Mouse (Mus musculus) forebrain, embryonic 12.5 days (tissue): ENCODE measurements around the gene Rbfox3. TPM values are rescaled to one million over a fixed set of nuclear protein-coding genes. Genes with fewer than 3 reads are reported as not detected.

Experiments
- ATAC-seq: fragments of 200-750 bp; cut with Nextera tagmentation; 2 replicates; pipeline ENCODE4 v1.8.0; 2017; ENCODE audit warnings: moderate TSS enrichment; ENCODE audit not compliant: low FRiP score
- H3K27ac ChIP-seq: fragments of 300-500 bp; sonication (generic); 2 replicates; pipeline ENCODE4 v1.5.1; 2016; ENCODE audit warnings: mild to moderate bottlenecking
- H3K27me3 ChIP-seq: fragments of 300-500 bp; sonication (generic); 2 replicates; pipeline ENCODE4 v1.6.1; 2016; ENCODE audit warnings: mild to moderate bottlenecking
- H3K36me3 ChIP-seq: fragments of 300-500 bp; sonication (generic); replicated peaks from 2 replicates; pipeline ENCODE4 v1.6.1; 2016; ENCODE audit warnings: mild to moderate bottlenecking
- H3K4me1 ChIP-seq: fragments of 300-500 bp; sonication (generic); 2 replicates; pipeline ENCODE4 v1.6.1; 2016
- H3K4me2 ChIP-seq: fragments of 300-500 bp; sonication (generic); 2 replicates; pipeline ENCODE4 v1.6.1; 2016; ENCODE audit warnings: mild to moderate bottlenecking, moderate library complexity
- H3K4me3 ChIP-seq: fragments of 300-500 bp; sonication (generic); replicated peaks from 2 replicates; pipeline ENCODE4 v1.5.1; 2016; ENCODE audit warnings: mild to moderate bottlenecking
- H3K9ac ChIP-seq: fragments of 300-500 bp; sonication (generic); 2 replicates; pipeline ENCODE4 v1.6.1; 2016; ENCODE audit warnings: mild to moderate bottlenecking
- H3K9me3 ChIP-seq: fragments of 300-500 bp; sonication (generic); 2 replicates; pipeline ENCODE4 v1.6.1; 2016
- WGBS: fragments of 180-500 bp; shearing (Covaris S2); methylation state at CpG from one replicate; pipeline ENCODE4 v1.1.7; 2016; 5-methylcytosine and 5-hydroxymethylcytosine counted together
- polyA plus RNA-seq: library from polyadenylated mRNA; unstranded; fragments of >200 nt; fragmentation: Nextera tagmentation; extraction: Ambion mirVana; gene quantifications from 2 replicates; pipeline ENCODE4 v1.2.1, GENCODE M21; 2016

Gene Rbfox3
- polyA plus RNA-seq = 17.0 and 19.6 TPM in 2 replicates

DNA sequence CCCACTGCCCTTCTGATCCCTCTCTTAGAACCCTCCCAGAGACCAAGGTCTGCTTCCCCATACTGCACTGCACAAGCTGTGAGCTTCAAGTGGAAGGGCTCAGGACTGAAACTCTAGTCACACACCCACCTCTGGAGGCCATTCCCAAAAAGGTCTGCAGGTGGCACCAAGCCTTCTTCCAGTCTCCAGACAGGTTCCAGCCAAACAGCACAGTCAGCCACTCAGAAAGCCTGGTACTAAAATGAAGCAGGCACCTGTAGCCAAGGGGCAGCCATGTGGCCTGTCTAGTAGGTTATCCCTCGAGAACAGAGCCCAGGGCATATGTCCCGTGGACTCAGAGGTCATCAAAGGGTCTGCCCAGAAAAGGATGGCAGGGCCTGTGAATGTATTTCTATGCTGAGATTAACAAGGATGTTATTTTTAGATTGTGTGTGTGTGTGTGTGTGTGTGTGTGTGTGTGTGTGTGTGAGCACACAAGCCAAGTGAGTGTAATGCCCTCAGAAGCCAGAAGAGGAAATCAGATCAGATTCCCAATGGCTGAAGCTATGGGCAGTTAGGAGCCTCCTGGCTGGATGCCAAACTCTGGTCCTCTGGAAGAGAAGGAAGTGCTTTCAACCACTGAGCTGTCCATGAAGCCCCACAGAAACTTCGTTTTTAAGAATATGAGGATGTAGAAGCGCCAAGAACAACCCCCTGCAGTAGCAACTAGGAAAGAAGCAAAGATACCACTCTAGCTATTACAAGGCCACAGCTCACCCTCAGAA is at the start of gene Rbfox3:
TSS of gene Rbfox3 (minus strand) at position 291 of the 764 bp plus-strand sequence.
- Histone ChIP-seq H3K27me3 (peaks cover 63% of the 10 kb centered on the region), H3K9me3 (no peaks in the 10 kb centered on the region), H3K9ac (no peak within 1 kb of the TSS), H3K4me3 (no peak within 1 kb of the TSS), H3K4me1 (peaks cover 56% of the 10 kb centered on the region), H3K27ac (no peak within 1 kb of the TSS), H3K36me3 (no peaks in the 10 kb centered on the region), H3K4me2 (peak within 1 kb of the TSS; percentile 95; the same call in 1 of the 2 replicates)
- WGBS = 61% methylated on average over 4 of the region's 4 CpGs
- ATAC-seq = no peak

DNA sequence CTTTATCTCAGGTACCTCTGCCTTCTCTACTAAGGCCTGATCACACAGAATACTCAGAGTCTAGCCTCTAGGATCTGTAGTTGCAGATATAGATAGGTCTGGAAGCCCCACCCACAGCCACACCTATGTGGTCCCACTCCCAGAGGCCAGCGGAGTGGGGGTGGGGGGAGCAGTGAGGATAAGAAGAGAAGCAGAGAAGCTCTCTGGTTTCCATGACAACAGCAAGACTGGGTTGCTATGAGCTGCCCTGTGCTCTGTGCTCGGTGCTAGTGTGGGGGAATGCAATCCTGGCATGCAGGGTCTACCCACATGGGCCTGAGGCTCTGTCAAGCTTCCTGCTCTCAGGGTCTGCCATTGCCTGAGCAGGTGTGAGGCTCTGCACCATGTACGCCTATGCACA is 49.3 kb upstream of the Rbfox3 start:
- Histone ChIP-seq H3K9me3 (no peaks in the 10 kb centered on the region), H3K4me2 (no peak overlapping the region), H3K36me3 (no peaks in the 10 kb centered on the region), H3K4me1 (peaks cover 45% of the 10 kb centered on the region), H3K4me3 (no peak overlapping the region), H3K27me3 (no peaks in the 10 kb centered on the region; the same call in none of the 2 replicates), H3K9ac (no peak overlapping the region), H3K27ac (no peak overlapping the region)
- 0 out of 2 replicates have a peak, but pooled peaks have one; percentile 40 for ATAC-seq
- 42% methylated on average over 3 of the region's 3 CpGs for WGBS

DNA sequence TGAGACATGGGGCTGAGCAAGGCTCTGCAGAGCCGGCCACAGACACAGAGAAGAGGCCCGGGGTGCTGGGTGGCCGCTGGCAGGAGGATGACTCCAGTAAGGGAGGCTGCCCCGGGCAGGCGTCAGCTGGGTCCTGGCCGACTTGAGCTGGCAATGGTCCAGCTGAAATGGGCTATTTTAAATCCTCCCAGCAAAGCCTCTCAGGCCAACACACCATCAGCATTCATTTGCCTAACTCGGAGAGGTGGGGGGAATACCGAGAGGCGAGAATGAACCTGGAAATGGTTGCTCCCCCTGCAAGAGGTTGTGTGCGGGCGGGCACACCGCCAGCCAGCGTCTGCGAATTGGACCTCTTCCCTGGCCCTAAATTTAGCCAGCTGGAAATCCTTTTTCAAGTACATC is 45.7 kb upstream of the Rbfox3 start:
- H3K36me3 ChIP-seq = no peaks in the 10 kb centered on the region
- H3K27ac ChIP-seq = peak overlapping the region; percentile 63
- no peak overlapping the region for H3K9ac ChIP-seq
- 46% methylated on average over 14 of the region's 14 CpGs for WGBS
- peaks cover 53% of the 10 kb centered on the region for H3K4me1 ChIP-seq
- H3K4me2 ChIP-seq = 0 out of 2 replicates have a peak overlapping the region, but pooled peaks have one; percentile 4
- ATAC-seq = peak; percentile 39; the same call in 1 of the 2 replicates
- no peaks in the 10 kb centered on the region for H3K9me3 ChIP-seq
- H3K4me3 ChIP-seq = no peak overlapping the region
- no peaks in the 10 kb centered on the region; the same call in none of the 2 replicates for H3K27me3 ChIP-seq

DNA sequence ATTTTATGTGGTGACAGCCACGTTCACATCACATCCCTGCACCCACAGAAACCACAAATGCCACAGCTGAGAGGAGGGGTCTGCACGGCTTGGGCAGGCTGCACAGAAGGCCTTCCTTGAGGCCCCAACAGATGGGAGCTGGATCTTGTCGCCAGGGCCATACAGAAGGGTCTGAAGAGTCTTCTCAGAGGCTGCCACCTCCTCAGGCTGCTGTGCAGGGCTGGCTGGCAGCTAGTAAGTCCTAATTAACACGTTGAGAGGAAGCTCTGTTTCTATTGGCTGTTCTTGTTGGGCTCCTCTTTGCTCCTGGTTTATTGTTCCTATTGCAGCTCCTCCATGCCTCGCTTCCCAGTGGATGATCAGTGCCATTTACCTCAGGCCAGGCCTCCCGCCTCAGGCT is 43.6 kb upstream of the Rbfox3 start:
- Histone ChIP-seq H3K9me3 (no peaks in the 10 kb centered on the region), H3K36me3 (no peaks in the 10 kb centered on the region), H3K27ac (peak overlapping the region; percentile 87), H3K4me1 (peaks cover 44% of the 10 kb centered on the region), H3K4me2 (no peak overlapping the region), H3K27me3 (peaks cover 4% of the 10 kb centered on the region; the same call in 1 of the 2 replicates), H3K9ac (no peak overlapping the region), H3K4me3 (no peak overlapping the region)
- WGBS = 26% methylated on average over 6 of the region's 6 CpGs
- ATAC-seq = peak; percentile 62; the same call in 1 of the 2 replicates

DNA sequence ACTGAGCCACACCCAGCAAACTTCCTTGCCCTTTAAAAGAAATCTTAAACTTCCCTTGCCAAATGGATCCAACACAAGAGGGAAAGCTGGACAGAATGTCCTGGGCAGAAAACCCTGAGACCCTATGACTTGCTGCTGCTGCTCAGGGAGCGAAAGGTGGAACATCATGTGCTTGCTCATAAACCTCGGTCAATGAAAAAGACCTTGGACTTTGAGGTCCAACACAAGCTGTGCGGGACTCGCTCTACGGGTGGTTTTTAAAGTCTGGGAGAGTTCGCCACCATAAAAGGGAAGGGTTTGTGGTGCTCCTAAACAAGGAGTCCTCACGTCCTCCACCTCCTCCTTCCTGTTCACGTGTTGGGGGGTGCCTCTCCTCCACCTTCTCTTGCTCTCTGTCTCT is 34.5 kb upstream of the Rbfox3 start:
- H3K9ac ChIP-seq = no peak overlapping the region
- H3K9me3 ChIP-seq = no peaks in the 10 kb centered on the region
- H3K27me3 ChIP-seq = 0 out of 2 replicates have a peak, but pooled peaks cover 4% of the 10 kb centered on the region
- peaks cover 13% of the 10 kb centered on the region; the same call in 1 of the 2 replicates for H3K4me1 ChIP-seq
- WGBS = 93% methylated on average over 8 of the region's 8 CpGs
- H3K27ac ChIP-seq = no peak overlapping the region
- H3K4me3 ChIP-seq = no peak overlapping the region
- ATAC-seq = no peak
- H3K4me2 ChIP-seq = no peak overlapping the region
- H3K36me3 ChIP-seq = no peaks in the 10 kb centered on the region

DNA sequence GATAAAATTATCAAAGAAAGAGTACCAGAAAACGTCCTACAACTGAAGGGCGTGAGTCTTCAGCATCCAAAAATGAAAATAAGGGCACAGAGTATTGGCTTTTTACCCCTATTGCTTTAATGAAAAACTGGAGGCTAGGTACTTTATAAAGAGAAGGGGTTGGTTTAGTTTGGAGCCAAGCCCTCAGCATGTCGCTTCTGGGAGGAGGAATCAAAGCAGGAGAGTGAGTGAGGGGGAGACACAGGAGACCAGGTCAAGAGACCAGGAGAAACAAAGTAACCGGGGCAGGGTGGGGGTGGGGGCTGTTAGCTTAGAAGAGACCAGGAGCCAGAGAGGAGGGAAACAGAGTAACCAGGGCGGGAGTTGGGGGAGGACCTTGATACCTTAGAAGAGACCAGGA is 29.9 kb upstream of the Rbfox3 start:
- Histone ChIP-seq H3K27me3 (no peaks in the 10 kb centered on the region), H3K9ac (no peak overlapping the region), H3K36me3 (no peaks in the 10 kb centered on the region), H3K4me3 (no peak overlapping the region), H3K4me2 (no peak overlapping the region), H3K4me1 (peaks cover 17% of the 10 kb centered on the region; the same call in 1 of the 2 replicates), H3K9me3 (no peaks in the 10 kb centered on the region), H3K27ac (no peak overlapping the region)
- 40% methylated on average over 5 of the region's 5 CpGs for WGBS
- ATAC-seq = no peak

DNA sequence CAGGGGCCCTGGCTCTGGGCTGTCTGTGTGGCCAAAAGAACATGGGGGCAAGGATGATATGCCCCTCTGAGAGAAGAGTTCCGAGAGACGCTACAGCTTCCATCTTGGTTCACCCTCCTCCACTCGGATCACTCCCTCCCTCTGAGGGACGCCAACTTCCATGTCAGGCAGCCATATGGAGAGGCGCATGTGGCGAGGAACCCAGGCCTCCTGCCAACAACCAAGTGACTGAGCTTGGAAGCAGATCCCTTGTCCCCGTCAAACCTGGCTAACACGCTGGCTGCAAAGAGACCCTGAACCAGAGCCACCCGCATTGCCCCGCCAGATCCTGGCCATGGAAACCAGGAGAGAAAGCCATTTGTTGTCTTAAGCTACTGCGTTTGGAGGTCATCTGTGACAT is 29.1 kb upstream of the Rbfox3 start:
- Histone ChIP-seq H3K36me3 (no peaks in the 10 kb centered on the region), H3K27ac (no peak overlapping the region), H3K9ac (no peak overlapping the region), H3K4me2 (no peak overlapping the region), H3K9me3 (no peaks in the 10 kb centered on the region), H3K4me3 (no peak overlapping the region), H3K27me3 (no peaks in the 10 kb centered on the region), H3K4me1 (peaks cover 19% of the 10 kb centered on the region; the same call in 1 of the 2 replicates)
- ATAC-seq = no peak
- 65% methylated on average over 11 of the region's 11 CpGs for WGBS

DNA sequence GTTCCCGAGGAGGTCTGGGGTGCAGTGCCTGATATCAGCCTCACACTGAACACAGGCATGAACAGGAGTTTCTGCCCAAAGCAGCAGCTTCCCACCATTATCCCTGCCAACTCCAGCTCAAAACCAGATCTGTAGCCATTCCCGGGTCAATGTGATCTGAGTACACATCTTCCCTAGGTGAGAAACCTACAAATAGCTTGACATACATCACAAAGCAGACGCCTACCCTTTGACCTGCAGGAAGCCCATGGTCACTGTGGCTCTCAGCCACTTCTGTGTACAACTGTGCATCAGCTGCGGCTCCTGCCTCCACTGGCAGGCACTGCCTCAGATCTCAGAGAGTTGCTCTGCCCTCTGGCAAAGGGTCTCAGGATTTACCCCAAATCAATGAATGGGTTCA is 28.3 kb upstream of the Rbfox3 start:
- H3K9me3 ChIP-seq = no peaks in the 10 kb centered on the region
- ATAC-seq = no peak
- H3K4me1 ChIP-seq = peaks cover 19% of the 10 kb centered on the region; the same call in 1 of the 2 replicates
- WGBS = 87% methylated on average over 4 of the region's 4 CpGs
- H3K27ac ChIP-seq = no peak overlapping the region
- no peak overlapping the region for H3K9ac ChIP-seq
- no peaks in the 10 kb centered on the region for H3K36me3 ChIP-seq
- no peaks in the 10 kb centered on the region for H3K27me3 ChIP-seq
- no peak overlapping the region for H3K4me2 ChIP-seq
- H3K4me3 ChIP-seq = no peak overlapping the region

DNA sequence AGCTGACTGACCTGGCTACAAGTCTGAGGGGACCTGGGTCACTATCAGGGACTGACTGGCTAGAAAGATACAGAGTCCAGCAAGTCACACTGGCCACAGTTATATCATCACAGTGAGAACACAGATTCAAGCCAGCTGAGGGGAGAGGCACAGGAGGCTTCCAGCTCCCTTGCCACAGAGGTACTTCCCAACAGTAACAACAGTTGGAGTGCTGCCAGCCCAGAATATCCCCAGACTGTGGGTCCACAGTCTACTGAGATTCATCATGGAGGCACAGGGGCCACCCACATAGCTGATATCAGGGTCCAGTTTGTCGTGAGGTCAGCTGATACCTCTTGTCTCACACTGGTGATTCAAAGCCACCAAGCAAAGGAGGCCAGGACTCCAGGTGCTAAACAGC is 23.5 kb upstream of the Rbfox3 start:
- H3K4me2 ChIP-seq = no peak overlapping the region
- whole genome bisulfite sequencing = 57% methylated on average over 1 of the region's 1 CpGs
- no peak overlapping the region for H3K27ac ChIP-seq
- ATAC-seq = no peak
- 0 out of 2 replicates have a peak, but pooled peaks cover 7% of the 10 kb centered on the region for H3K4me1 ChIP-seq
- no peak overlapping the region for H3K9ac ChIP-seq
- H3K27me3 ChIP-seq = no peaks in the 10 kb centered on the region
- H3K9me3 ChIP-seq = no peaks in the 10 kb centered on the region
- H3K36me3 ChIP-seq = no peaks in the 10 kb centered on the region
- no peak overlapping the region for H3K4me3 ChIP-seq

DNA sequence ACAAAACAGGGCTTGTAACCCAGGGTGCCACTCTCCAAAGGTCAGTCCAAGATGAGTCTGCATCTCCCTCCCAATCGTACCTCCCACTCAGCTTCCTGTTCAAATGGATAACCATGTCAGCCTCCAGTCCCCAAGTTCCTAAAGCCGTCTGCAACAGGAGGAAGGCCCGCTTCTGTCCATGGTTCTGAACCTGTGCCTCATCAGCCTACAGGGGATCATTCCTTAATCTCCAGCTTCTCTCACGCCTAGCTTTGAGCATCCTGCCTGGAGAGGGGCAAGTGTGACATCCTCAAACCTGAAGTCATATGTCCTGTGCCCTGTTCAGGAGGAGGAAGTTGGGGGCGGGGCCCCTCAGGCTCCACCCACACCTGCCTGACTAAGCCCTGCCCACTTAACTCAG is 15.7 kb upstream of the Rbfox3 start:
- Histone ChIP-seq H3K9me3 (no peaks in the 10 kb centered on the region), H3K36me3 (no peaks in the 10 kb centered on the region), H3K4me3 (no peak overlapping the region), H3K27me3 (0 out of 2 replicates have a peak, but pooled peaks cover 3% of the 10 kb centered on the region), H3K9ac (no peak overlapping the region), H3K27ac (no peak overlapping the region), H3K4me2 (no peak overlapping the region), H3K4me1 (peaks cover 6% of the 10 kb centered on the region; the same call in 1 of the 2 replicates)
- WGBS = 11% methylated on average over 5 of the region's 5 CpGs
- ATAC-seq = no peak

DNA sequence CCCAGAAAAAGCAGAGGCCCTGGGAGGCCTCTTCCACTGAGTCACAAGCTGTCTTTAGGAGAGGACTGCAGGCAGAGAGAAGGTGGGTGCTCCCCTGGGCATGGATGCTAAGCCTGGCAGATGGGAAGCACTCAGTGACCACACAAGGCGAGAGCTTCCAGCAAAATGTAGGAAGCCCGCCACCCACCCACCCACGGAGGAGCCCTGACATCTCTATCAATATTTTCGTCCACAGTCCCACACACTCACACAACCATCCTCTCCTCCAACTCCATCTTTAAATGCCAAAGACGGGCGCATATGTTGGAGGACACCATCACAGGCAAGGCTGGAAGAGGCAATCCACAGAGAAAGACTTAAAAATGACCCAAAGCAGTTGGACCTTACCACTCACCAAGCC is 10.5 kb upstream of the Rbfox3 start:
- Histone ChIP-seq H3K27ac (no peak overlapping the region), H3K4me3 (no peak overlapping the region), H3K9me3 (no peaks in the 10 kb centered on the region), H3K36me3 (no peaks in the 10 kb centered on the region), H3K9ac (no peak overlapping the region), H3K4me1 (peaks cover 19% of the 10 kb centered on the region), H3K27me3 (0 out of 2 replicates have a peak, but pooled peaks cover 6% of the 10 kb centered on the region), H3K4me2 (no peak overlapping the region)
- 87% methylated on average over 6 of the region's 6 CpGs for WGBS
- ATAC-seq = no peak

DNA sequence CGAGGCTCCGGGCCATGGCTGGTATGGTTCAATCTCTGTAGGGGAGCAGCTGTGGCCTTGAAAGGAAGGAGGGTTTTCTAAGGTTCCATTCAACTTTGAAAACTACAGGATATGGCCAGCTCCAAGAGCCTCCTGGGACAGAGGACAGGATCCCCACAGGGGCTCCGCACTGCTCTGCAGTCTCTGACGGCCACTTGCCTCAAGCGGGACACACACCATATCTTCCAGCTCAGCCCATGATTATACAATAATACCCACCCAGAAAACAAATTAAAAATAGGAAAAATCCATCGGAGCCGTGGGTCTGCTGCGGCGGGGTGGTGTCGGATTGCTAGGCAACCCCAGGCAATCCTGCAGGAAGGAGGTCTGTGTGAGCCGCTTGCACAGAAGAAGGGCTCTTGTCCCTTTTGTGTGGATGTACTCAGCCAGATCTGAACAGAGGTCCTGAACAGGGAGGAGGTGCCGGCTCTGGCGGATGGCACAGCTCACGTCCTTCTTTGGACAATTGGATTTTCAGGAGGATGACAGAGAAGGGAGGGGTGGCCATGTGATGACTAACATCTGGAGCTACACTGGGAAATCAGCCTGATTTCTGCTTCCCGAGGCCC is 5.1 kb upstream of the Rbfox3 start:
- Histone ChIP-seq H3K9ac (no peak overlapping the region; the same call in 1 of the 2 replicates), H3K4me3 (0 out of 2 replicates have a peak overlapping the region, but pooled peaks have one; percentile 0)
- peak; percentile 51; the same call in 1 of the 2 replicates for ATAC-seq

More for the DNA sequence above, 5.1 kb upstream of the Rbfox3 start:
- Histone ChIP-seq H3K4me1 (peaks cover 27% of the 10 kb centered on the region), H3K9me3 (no peaks in the 10 kb centered on the region), H3K4me2 (peak overlapping the region; percentile 38), H3K36me3 (no peaks in the 10 kb centered on the region), H3K27ac (peak overlapping the region; percentile 81), H3K27me3 (peaks cover 13% of the 10 kb centered on the region; the same call in 1 of the 2 replicates)
- WGBS = 8% methylated on average over 15 of the region's 15 CpGs
